Mouse (Mus musculus) neural tube, embryonic 13.5 days (tissue): Measurements from ENCODE around the gene C8g. TPM values are rescaled to one million over a fixed set of nuclear protein-coding genes. Genes with fewer than 3 reads are reported as not detected.

Source experiments
- ATAC-seq: fragments of 200-750 bp; cut with Nextera tagmentation; 2 replicates; pipeline ENCODE4 v1.8.0; 2017; ENCODE audit warnings: low read depth, mild to moderate bottlenecking, moderate TSS enrichment, moderate library complexity
- H3K27ac ChIP-seq: fragments of 300-500 bp; sonication (generic); replicated peaks from 2 replicates; pipeline ENCODE4 v1.5.1; 2015; ENCODE audit warnings: moderate library complexity, mild to moderate bottlenecking, inconsistent platforms
- H3K27me3 ChIP-seq: fragments of 300-500 bp; sonication (generic); 2 replicates; pipeline ENCODE4 v1.6.1; 2015; ENCODE audit warnings: mild to moderate bottlenecking, inconsistent platforms
- H3K36me3 ChIP-seq: fragments of 300-500 bp; sonication (generic); 2 replicates; pipeline ENCODE4 v1.6.1; 2015; ENCODE audit warnings: mild to moderate bottlenecking, inconsistent platforms
- H3K4me1 ChIP-seq: fragments of 300-500 bp; sonication (generic); replicated peaks from 2 replicates; pipeline ENCODE4 v1.6.1; 2015; ENCODE audit warnings: inconsistent platforms
- H3K4me2 ChIP-seq: fragments of 300-500 bp; sonication (generic); 2 replicates; pipeline ENCODE4 v1.6.1; 2015; ENCODE audit warnings: inconsistent platforms, mild to moderate bottlenecking, moderate library complexity
- H3K4me3 ChIP-seq: fragments of 300-500 bp; sonication (generic); 2 replicates; pipeline ENCODE4 v1.5.1; 2015; ENCODE audit warnings: mild to moderate bottlenecking, inconsistent platforms
- H3K9ac ChIP-seq: fragments of 300-500 bp; sonication (generic); 2 replicates; pipeline ENCODE4 v1.6.1; 2015; ENCODE audit warnings: moderate library complexity, mild to moderate bottlenecking, inconsistent platforms
- H3K9me3 ChIP-seq: fragments of 300-500 bp; sonication (generic); 2 replicates; pipeline ENCODE4 v1.6.1; 2016; ENCODE audit warnings: inconsistent platforms
- WGBS: fragments of 180-500 bp; shearing (Covaris S2); methylation state at CpG from one replicate; pipeline ENCODE4 v1.1.7; 2015; 5-methylcytosine and 5-hydroxymethylcytosine counted together
- polyA plus RNA-seq: library from polyadenylated mRNA; unstranded; fragments of >200 nt; fragmentation: Nextera tagmentation; extraction: Ambion mirVana; gene quantifications from 2 replicates; pipeline ENCODE4 v1.2.1, GENCODE M21; 2015

C8g gene
- polyA plus RNA-seq = 5.7 and 8.0 TPM in 2 replicates

DNA sequence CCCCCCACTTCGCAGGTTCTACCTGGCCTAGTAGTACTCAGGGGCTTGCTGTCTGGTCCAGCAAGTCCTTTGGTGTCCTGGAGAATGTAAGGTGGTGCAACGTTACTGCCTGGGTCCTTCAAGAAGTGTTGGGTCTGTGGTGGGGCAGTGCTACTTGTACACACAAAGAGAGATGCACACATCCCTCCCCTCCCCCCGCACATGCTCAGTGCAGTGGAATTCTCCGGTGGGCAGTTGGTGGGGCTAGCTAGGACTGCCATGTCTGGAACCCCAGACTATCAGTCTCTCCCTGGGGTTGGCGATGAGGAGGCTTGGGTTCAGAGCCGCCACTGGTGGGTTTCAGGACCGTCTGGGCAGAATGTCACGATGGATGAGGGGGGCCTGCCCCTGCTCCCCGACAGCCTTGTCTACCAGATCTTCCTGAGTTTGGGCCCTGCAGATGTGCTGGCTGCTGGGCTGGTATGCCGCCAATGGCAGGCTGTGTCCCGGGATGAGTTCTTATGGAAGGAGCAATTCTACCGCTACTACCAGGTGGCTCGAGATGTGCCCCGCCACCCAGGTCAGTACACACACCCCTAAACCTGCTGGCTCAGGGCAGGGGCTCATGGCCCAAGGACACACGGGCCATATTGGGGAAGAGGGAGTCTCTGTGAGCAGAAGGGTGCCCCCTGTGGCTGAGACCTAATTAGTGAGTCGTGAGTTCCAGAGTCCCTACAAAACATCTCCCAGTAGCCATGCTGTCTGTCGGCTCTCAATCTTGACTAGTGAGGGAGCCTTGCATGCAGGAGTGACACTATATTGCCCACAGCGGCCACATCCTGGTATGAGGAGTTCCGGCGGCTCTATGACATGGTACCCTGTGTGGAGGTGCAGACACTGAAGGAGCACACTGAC, at the start of gene C8g:
TSS of gene C8g (minus strand) at position 127 of the 894 bp plus-strand sequence.
- Histone ChIP-seq H3K4me2 (peak within 1 kb of the TSS; percentile 100), H3K36me3 (peaks cover 37% of the 10 kb centered on the region), H3K27me3 (no peaks in the 10 kb centered on the region), H3K9me3 (no peaks in the 10 kb centered on the region), H3K27ac (peak within 1 kb of the TSS; percentile 84), H3K4me1 (peaks cover 18% of the 10 kb centered on the region), H3K4me3 (peak within 1 kb of the TSS; percentile 93), H3K9ac (peak within 1 kb of the TSS; percentile 99)
- peak; percentile 4; the same call in 1 of the 2 replicates for ATAC-seq
- 77% methylated on average over 20 of the region's 20 CpGs for WGBS

DNA sequence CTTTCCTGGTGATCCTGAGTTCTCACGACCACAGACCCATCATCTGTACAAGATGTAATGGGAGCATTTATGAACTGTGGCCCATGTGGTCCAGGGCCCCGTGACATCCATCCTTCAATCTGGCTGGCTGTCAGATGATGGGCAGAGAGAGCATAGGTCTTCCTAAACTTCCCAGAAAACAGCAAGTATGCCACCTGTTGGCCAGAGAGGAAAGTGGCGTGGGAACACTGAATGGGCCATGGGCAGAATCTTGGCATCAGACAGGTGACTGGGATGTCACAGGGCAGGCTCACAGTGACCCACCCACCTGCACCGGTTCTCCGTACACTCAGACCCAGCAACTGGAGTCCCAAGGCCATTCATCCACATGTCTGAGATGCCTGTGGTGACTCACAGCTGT, 49.7 kb upstream of the C8g start:
- WGBS = 32% methylated on average over 5 of the region's 5 CpGs
- ATAC-seq = no peak
- no peaks in the 10 kb centered on the region for H3K36me3 ChIP-seq

DNA sequence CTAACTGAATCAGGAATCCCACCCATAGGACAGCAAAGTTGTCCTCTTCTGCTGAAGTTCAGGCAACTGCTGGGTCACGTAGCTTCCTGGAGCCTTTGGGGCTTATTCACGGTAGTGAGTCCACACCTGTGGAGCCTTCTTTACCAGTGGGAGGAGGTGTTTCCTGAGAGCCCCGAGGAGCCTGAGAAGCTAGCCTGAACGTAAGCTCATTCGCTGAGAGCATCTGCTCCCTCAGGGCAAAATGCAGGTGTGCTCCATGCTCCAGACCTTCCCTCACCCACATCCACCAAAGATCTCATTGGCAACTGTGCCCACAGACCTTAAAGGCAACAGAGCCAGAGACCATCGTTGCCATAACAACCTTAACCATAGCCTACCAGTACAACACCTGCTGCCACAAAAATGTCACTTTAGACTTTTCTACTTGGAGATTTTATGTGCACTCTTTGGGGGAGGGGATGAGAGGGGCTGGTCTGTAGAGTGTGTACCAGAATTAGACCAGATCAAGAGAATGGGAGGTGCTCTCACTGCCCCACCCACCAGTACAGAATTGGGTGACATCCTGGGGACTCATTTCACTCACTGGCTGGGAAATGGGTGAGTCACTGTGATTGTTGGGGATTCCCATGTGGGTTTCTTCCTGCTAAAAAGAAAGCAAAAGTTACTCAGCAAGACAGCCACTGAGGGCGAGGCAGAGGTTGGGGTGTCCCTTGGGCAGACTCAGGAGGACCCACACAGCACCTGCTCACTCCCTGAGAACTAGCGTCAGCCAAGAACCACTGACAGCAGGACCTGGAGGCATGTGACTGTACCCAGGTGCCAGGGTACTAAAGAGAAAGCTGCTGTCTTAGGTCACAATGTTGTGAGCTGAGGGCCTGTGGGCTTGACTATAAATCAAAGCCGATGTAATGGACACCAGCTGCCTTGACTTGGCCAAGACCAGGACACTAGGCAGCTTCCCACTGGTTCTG, 47.8 kb upstream of the C8g start:
- 77% methylated on average over 9 of the region's 9 CpGs for WGBS
- H3K27ac ChIP-seq = no peak overlapping the region
- H3K36me3 ChIP-seq = no peaks in the 10 kb centered on the region
- H3K4me3 ChIP-seq = no peak overlapping the region
- no peak overlapping the region for H3K9ac ChIP-seq
- ATAC-seq = no peak
- H3K9me3 ChIP-seq = no peaks in the 10 kb centered on the region
- H3K27me3 ChIP-seq = no peaks in the 10 kb centered on the region
- H3K4me1 ChIP-seq = peaks cover 18% of the 10 kb centered on the region
- H3K4me2 ChIP-seq = no peak overlapping the region

More for the DNA sequence above, 49.7 kb upstream of the C8g start:
- Histone ChIP-seq H3K4me3 (no peak overlapping the region), H3K4me1 (peaks cover 8% of the 10 kb centered on the region), H3K4me2 (no peak overlapping the region), H3K27me3 (no peaks in the 10 kb centered on the region), H3K9ac (no peak overlapping the region), H3K27ac (no peak overlapping the region), H3K9me3 (no peaks in the 10 kb centered on the region)

DNA sequence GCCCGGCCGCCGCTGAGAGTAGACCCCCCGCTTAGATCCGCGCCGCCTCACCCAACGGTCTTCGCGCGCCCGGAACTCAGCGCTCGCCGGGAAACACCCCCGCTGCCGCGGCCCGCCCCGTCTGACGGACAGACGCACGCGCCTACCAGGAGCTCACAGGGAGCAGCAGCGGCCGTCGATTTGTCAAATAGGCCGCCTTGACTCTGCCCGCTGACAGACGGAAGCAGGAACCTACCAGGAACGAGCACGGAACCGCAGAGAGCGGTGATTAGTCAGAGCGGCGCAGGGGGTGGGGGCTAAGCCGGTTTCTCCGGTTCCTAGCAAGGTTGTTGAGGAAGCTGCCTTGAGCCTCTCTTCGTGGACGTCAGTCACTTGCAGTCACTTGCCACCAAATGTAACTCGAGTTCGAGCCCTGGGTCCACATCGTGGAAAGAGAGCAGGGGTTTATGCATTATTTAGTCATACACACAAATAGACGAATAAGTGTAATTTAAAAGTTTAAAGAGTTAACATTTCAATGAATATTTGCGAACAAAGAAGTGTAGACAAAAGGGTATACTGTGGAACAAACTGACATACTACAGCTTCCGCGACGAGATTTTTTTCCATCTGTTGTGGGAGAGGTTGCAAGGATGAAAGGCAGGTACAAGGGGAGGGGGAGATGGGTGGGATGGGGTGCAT, 45.4 kb upstream of the C8g start, which contains the start of gene Traf2:
TSS of gene Traf2 (minus strand) at position 130 of the 681 bp plus-strand sequence.
- H3K4me3 ChIP-seq = peak within 1 kb of the TSS; percentile 63
- peak; percentile 100 for ATAC-seq
- no peaks in the 10 kb centered on the region for H3K9me3 ChIP-seq
- peak within 1 kb of the TSS; percentile 83 for H3K4me2 ChIP-seq
- 3% methylated on average over 48 of the region's 48 CpGs for WGBS
- no peaks in the 10 kb centered on the region for H3K36me3 ChIP-seq
- peak within 1 kb of the TSS; percentile 78 for H3K9ac ChIP-seq
- no peaks in the 10 kb centered on the region for H3K27me3 ChIP-seq
- no peak within 1 kb of the TSS; the same call in 1 of the 2 replicates for H3K27ac ChIP-seq
- peaks cover 18% of the 10 kb centered on the region for H3K4me1 ChIP-seq

DNA sequence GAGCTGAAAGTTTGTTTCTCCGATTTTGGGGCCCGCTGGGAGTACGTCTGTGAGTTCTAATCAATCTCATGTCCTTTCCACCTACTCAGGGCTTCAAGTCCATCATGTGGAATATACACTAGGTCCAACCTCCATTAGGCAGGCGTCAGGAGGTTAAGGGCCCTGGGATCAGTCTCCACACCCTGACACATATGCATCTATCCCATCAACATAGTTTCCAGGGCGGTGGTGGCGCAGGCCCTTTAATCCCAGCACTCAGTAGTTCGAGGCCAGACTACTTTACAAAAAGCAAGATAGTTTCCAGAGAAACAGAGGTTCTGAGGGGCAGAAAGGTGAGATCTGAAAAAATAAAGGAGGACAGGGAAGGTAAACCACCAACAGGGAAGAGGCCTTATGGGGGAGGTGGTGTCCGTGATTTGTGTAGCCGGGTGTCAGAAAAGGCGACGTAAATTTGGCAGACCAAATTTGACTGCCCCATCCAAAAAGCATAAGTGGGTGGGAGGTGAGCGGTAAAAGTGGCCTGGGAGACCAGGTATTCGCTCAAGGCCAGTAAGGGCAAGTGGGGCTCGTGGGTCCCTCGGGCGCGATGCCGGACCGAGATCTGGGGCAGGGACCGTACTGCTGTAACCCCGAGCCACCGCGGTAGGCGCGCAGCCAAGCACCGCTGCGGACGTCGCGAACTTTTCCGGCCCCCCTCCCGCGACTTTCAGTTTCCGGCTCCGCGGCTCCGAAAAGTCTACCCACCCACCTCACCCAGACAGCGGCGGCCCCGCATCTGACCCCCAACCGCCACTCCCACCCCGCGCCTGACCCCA, 44.7 kb upstream of the C8g start:
- Histone ChIP-seq H3K9ac (peak overlapping the region; percentile 78), H3K27me3 (no peaks in the 10 kb centered on the region), H3K27ac (no peak overlapping the region), H3K4me3 (peak overlapping the region; percentile 63), H3K9me3 (no peaks in the 10 kb centered on the region), H3K4me1 (peaks cover 22% of the 10 kb centered on the region), H3K36me3 (no peaks in the 10 kb centered on the region), H3K4me2 (peak overlapping the region; percentile 83)
- 10% methylated on average over 33 of the region's 43 CpGs for WGBS
- ATAC-seq = peak; percentile 71

DNA sequence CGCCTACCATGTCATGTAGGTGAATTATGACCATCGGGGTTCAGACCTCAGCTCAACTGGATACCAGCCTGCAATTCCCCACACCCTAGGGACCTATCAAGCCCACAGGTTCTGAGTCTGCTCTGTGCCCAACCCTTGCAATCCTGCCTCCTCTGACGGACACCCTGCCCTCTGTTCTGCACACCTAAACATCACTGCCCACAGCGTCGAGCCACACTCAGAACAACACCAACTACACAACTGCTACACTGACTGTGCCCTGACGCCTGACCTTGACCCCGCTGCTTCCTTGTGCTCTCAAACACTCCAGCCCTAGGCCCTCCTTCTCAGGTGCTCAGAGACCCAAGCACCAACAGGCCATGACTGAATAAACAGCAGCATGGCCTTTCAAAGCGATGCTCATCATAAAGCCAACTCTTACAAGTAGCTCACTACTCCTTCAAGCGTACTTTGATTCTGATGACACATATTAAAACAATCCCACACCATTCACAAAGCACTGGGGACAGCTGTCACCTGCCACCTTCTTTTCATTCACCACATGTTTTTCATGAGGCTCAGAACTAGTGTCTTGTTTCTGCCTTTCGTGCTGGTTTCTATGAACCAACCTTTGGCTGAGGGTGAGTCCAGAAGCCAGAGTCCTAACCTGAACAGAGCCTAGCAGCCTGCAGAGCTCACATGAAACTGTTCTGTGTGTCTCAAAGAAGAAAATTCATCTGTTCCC, 40.3 kb upstream of the C8g start:
- no peak overlapping the region for H3K4me2 ChIP-seq
- no peak overlapping the region for H3K4me3 ChIP-seq
- no peak for ATAC-seq
- H3K27me3 ChIP-seq = no peaks in the 10 kb centered on the region
- H3K27ac ChIP-seq = no peak overlapping the region
- H3K9ac ChIP-seq = no peak overlapping the region
- no peaks in the 10 kb centered on the region for H3K9me3 ChIP-seq
- 80% methylated on average over 10 of the region's 10 CpGs for WGBS
- H3K4me1 ChIP-seq = peaks cover 18% of the 10 kb centered on the region
- H3K36me3 ChIP-seq = peaks cover 12% of the 10 kb centered on the region

DNA sequence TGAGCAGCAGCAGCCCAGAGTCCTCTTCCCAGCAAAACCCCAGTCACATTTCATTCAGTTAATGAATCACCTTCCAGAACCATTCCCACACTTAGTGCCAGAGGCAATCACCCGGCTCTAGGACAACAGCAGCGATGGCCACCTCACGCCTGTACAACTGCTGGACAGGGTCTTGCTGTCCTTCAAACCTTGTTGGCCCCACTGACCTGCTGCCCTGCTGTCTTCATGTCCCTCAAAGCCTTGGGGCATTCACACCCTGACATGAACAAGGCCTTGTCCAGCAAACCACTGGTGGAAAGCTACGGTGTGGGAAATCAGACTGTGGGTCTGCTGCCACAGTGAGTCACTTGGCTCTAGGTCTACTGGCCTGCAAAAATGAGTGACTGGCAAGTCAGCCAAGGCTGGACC, 39.0 kb upstream of the C8g start:
- Histone ChIP-seq H3K9me3 (no peaks in the 10 kb centered on the region), H3K27me3 (no peaks in the 10 kb centered on the region), H3K36me3 (peaks cover 25% of the 10 kb centered on the region), H3K4me2 (no peak overlapping the region), H3K4me1 (peaks cover 8% of the 10 kb centered on the region; the same call in 1 of the 2 replicates), H3K4me3 (no peak overlapping the region), H3K27ac (no peak overlapping the region), H3K9ac (no peak overlapping the region)
- ATAC-seq = no peak
- WGBS = 89% methylated on average over 4 of the region's 4 CpGs

DNA sequence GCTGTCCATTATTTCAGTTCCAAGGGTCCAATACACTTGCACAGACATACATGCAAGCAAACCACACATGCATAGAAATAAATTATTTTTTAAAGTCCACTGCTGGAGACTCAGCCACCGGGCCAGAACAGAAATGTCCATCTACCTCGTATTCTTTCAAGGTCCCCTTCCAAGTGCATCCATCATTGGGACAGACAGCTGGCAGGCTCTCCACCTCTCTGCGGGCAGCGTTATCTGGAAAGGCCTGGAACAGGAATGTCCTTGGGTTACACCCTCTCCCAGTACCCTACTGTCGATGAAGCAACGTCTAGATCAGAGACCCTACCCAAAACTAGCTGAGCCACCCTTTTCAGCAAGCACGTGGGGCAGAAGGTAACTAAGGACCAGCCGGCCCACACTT, 35.0 kb upstream of the C8g start:
- Histone ChIP-seq H3K9me3 (no peaks in the 10 kb centered on the region), H3K4me3 (no peak overlapping the region), H3K9ac (no peak overlapping the region), H3K4me1 (0 out of 2 replicates have a peak, but pooled peaks cover under 1% of the 10 kb centered on the region), H3K27ac (no peak overlapping the region), H3K36me3 (peaks cover 50% of the 10 kb centered on the region), H3K27me3 (no peaks in the 10 kb centered on the region), H3K4me2 (no peak overlapping the region)
- ATAC-seq = no peak
- 89% methylated on average over 8 of the region's 8 CpGs for WGBS

DNA sequence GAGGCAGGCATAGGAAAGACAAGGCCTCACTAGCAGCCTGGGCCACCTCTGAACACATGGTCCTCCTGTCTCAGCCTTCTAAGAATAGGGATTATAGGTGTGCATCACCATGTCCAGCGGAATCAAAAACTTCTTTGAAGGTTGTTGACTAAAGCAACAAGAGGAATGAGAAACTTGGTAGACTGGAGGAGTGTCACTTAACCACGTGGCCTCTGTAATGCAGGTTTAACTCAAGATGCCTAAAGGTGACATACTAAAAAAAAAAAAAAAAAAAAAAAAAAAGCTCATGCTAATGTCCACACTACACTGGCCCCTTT, 33.3 kb upstream of the C8g start:
- peaks cover 66% of the 10 kb centered on the region for H3K36me3 ChIP-seq
- WGBS = 90% methylated on average over 2 of the region's 2 CpGs

DNA sequence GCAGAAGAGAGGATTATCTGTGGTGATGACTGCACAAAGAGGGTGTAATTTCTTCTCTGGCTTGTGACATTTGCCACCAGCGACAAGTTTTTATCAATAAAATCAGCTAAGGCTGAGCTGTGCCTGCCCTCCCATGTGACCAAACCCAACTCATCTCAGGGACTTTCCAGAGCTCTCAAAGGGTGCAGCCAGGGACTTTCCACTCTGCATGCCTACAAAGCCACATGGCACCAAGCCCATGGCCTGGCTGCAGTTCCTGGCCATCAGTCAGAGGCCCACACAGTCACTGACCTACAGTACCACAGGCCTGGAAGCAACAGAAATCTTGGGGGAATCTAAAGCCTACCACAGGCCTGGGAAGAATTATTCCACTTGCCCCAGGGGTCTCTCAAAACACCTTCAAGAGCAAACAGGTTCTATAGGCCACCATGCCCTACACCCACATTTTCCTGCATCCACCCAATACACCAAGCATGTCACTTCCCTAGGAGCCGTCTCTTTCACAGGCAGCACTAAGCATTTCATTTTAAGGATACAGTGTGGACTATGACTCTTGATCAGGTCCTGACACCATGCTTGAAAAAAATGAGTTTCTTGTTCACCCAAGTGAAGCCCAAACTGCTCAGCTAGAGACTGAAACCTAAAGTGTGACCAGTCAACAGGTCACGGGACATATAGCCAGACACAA, 32.8 kb upstream of the C8g start:
- no peak for ATAC-seq
- no peak overlapping the region for H3K4me2 ChIP-seq
- no peak overlapping the region for H3K27ac ChIP-seq
- H3K9me3 ChIP-seq = no peaks in the 10 kb centered on the region
- H3K9ac ChIP-seq = no peak overlapping the region
- H3K27me3 ChIP-seq = no peaks in the 10 kb centered on the region
- H3K4me3 ChIP-seq = no peak overlapping the region
- H3K36me3 ChIP-seq = peaks cover 71% of the 10 kb centered on the region
- H3K4me1 ChIP-seq = no peaks in the 10 kb centered on the region
- WGBS = 90% methylated on average over 3 of the region's 3 CpGs

More for the DNA sequence above, 33.3 kb upstream of the C8g start:
- Histone ChIP-seq H3K4me2 (no peak overlapping the region), H3K4me1 (no peaks in the 10 kb centered on the region), H3K27ac (no peak overlapping the region), H3K27me3 (no peaks in the 10 kb centered on the region), H3K9me3 (no peaks in the 10 kb centered on the region), H3K4me3 (no peak overlapping the region), H3K9ac (no peak overlapping the region)
- no peak for ATAC-seq
